Mouse (Mus musculus) ES-E14 (cell line): ENCODE data around the gene Trim44.

Experiments
- CHD2 ChIP-seq: IDR thresholded peaks from 2 replicates; pipeline ENCODE4 v1.6.1; 2014; ENCODE audit warnings: mild to moderate bottlenecking, low read depth, low read length, inconsistent platforms
- HCFC1 ChIP-seq: IDR thresholded peaks from 2 replicates; pipeline ENCODE4 v1.6.1; 2012; ENCODE audit warnings: low read length, inconsistent platforms, borderline replicate concordance; ENCODE audit not compliant: insufficient read depth
- MAFK ChIP-seq: IDR thresholded peaks from 2 replicates; pipeline ENCODE4 v1.6.1; 2014; ENCODE audit warnings: mild to moderate bottlenecking, low read depth, low read length, inconsistent platforms; ENCODE audit not compliant: insufficient read depth
- ZC3H11A ChIP-seq: IDR thresholded peaks from 2 replicates; pipeline ENCODE4 v1.6.1; 2012; ENCODE audit warnings: low read depth, mild to moderate bottlenecking, inconsistent platforms, low read length, borderline replicate concordance
- ZNF384 ChIP-seq: IDR thresholded peaks from 2 replicates; pipeline ENCODE4 v1.6.1; 2012; ENCODE audit warnings: low read depth, low read length, inconsistent platforms

GRCm38 (mm10) chr2:102287369-102287768 lies 120.3 kb downstream of the Trim44 start:
- TF ChIP-seq MAFK (no peak), HCFC1 (no peak), ZC3H11A (no peak), ZNF384 (no peak), CHD2 (no peak)
